Mouse (Mus musculus) small intestine, adult 2 months (tissue): ENCODE measurements around the gene Yipf1. TPM values are rescaled to one million over a fixed set of nuclear protein-coding genes. Genes with fewer than 3 reads are reported as not detected.

Source experiments
- H3K27ac ChIP-seq: fragments of 200-500 bp; 2 replicates; pipeline ENCODE4 v1.5.1; 2012; ENCODE audit warnings: low read depth, low read length, control low read depth, inconsistent platforms; ENCODE audit not compliant: insufficient read depth
- H3K27me3 ChIP-seq: fragments of 200-500 bp; 2 replicates; pipeline ENCODE4 v1.6.1; 2012; ENCODE audit warnings: mild to moderate bottlenecking, moderate library complexity, low read length, inconsistent platforms; ENCODE audit not compliant: control insufficient read depth, insufficient read depth
- H3K36me3 ChIP-seq: fragments of 200-500 bp; 2 replicates; pipeline ENCODE4 v1.6.1; 2012; ENCODE audit warnings: mild to moderate bottlenecking, low read length, control low read depth, inconsistent platforms; ENCODE audit not compliant: control insufficient read depth, insufficient read depth
- H3K4me1 ChIP-seq: fragments of 200-500 bp; 2 replicates; pipeline ENCODE4 v1.6.1; 2012; ENCODE audit warnings: low read length, inconsistent platforms, mixed read lengths; ENCODE audit not compliant: control insufficient read depth, insufficient read depth, insufficient read length
- H3K4me3 ChIP-seq: fragments of 200-500 bp; 2 replicates; pipeline ENCODE4 v1.5.1; 2012; ENCODE audit warnings: low read depth, mild to moderate bottlenecking, control low read depth, inconsistent platforms, low read length, moderate library complexity
- CTCF ChIP-seq: fragments of 200-500 bp; IDR thresholded peaks from 2 replicates; pipeline ENCODE4 v1.5.1; 2012; ENCODE audit warnings: low read depth, mild to moderate bottlenecking, control low read depth, inconsistent platforms, low read length, moderate library complexity, mixed read lengths; ENCODE audit not compliant: insufficient replicate concordance, insufficient read length; ENCODE audit errors: extremely low read depth
- POLR2A ChIP-seq: fragments of 200-500 bp; IDR thresholded peaks from 2 replicates; pipeline ENCODE4 v1.6.1; 2012; ENCODE audit warnings: low read depth, mild to moderate bottlenecking, control low read depth, inconsistent platforms, low read length, moderate library complexity
- WGBS: fragments of 180-500 bp; shearing (Covaris S2); methylation state at CpG from one replicate; pipeline ENCODE4 v1.1.7; 2018; 5-methylcytosine and 5-hydroxymethylcytosine counted together
- polyA plus RNA-seq: library from polyadenylated mRNA; depleted of rRNA; stranded (reverse); fragments of >200 nt; gene quantifications from 2 replicates; pipeline ENCODE4 v1.2.3, GENCODE M21; 2012

Yipf1 gene
- polyA plus RNA-seq, 1 experiment = 59.3 TPM

DNA sequence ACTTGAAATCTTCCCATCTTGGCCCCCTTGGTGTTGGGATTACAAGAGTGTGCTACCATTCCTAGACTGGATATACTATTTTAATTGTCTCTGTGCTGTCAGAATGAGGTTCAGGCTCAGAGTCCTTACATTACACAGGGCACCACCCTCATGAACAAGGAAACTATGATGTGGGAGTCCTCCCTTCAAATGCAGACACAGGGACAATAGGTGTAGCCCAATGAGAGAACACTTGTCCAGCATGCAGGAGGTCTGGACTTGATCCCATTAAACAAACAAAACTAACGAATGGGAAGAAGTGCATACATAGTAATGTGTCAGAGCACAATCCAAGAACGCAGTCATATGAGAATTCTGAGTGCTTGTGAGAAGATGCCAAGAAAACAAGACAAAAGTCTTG, 26.6 kb upstream of the Yipf1 start:
- 53% methylated on average over 2 of the region's 2 CpGs for WGBS
- no peak overlapping the region for H3K27ac ChIP-seq
- no peak overlapping the region for H3K4me3 ChIP-seq
- no peak for TF ChIP-seq CTCF
- TF ChIP-seq POLR2A = no peak
- H3K27me3 ChIP-seq = no peaks in the 10 kb centered on the region
- H3K4me1 ChIP-seq = peaks cover 6% of the 10 kb centered on the region; the same call in 1 of the 2 replicates
- no peaks in the 10 kb centered on the region for H3K36me3 ChIP-seq

GRCm38 (mm10) chr4:107291611-107292272, 22.4 kb upstream of the Yipf1 start:
- no peak for TF ChIP-seq CTCF
- no peak for TF ChIP-seq POLR2A
- 81% methylated on average over 7 of the region's 7 CpGs for WGBS
- H3K4me1 ChIP-seq = peaks cover 10% of the 10 kb centered on the region
- H3K4me3 ChIP-seq = no peak overlapping the region
- H3K36me3 ChIP-seq = no peaks in the 10 kb centered on the region
- peak overlapping the region; percentile 76 for H3K27ac ChIP-seq
- no peaks in the 10 kb centered on the region for H3K27me3 ChIP-seq

DNA sequence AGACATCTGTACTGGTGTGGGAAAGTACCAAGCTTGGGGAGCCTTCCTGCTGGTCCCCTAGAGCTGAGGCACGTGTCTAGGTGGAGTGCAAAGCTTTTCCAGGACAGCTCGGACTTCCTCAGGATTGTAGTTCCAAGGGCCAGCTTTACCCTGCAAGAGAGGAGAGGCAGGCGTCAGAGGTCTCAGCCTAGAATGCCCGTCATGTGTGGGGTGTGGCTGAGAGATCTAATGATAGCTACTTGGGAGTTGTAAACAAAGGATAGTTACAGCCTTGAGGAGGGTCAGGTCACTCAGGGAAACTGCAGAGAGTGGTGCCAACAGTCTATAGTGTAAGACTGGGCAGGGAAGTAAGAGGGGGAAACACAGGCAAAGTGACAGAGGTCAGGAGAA, 21.9 kb upstream of the Yipf1 start:
- WGBS = 12% methylated on average over 4 of the region's 4 CpGs
- Histone ChIP-seq H3K4me1 (peaks cover 10% of the 10 kb centered on the region), H3K36me3 (no peaks in the 10 kb centered on the region), H3K27me3 (no peaks in the 10 kb centered on the region), H3K4me3 (no peak overlapping the region), H3K27ac (peak overlapping the region; percentile 76)
- TF ChIP-seq POLR2A (no peak), CTCF (no peak)

GRCm38 (mm10) chr4:107298071-107298606, 16.0 kb upstream of the Yipf1 start:
- Histone ChIP-seq H3K36me3 (no peaks in the 10 kb centered on the region), H3K4me1 (peaks cover 32% of the 10 kb centered on the region), H3K27me3 (no peaks in the 10 kb centered on the region), H3K27ac (no peak overlapping the region), H3K4me3 (no peak overlapping the region)
- 56% methylated on average over 8 of the region's 8 CpGs for WGBS
- TF ChIP-seq CTCF (no peak), POLR2A (no peak)

DNA sequence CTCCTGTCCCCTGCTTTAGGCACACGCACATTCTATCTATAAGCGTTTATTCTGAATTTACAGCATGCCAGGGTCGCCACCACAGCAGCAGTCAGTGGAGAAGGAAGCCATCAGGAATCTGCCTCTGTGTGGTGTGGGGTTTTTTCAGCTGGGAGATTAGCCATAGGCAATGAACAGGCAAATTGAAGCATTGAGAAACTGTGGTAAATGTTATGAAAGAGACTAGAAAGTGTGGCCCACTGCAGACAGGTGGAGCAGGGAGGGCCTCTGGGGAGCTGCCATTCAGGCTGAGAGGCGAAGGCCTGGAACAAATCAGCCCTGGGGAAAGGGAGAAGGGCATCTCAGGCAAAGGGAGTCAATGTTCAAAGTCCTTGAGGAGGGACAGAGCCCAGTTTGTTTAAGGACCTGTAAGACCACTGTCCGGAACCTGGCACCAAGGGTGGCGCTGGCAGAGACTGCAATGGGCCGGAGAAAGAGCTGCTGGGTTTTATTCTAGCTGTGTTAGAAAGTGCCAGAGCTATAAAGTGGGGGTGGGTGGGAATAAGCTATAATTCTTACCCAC, 14.3 kb upstream of the Yipf1 start:
- peaks cover 38% of the 10 kb centered on the region for H3K4me1 ChIP-seq
- peak overlapping the region; percentile 21; the same call in 1 of the 2 replicates for H3K27ac ChIP-seq
- no peak overlapping the region for H3K4me3 ChIP-seq
- WGBS = 41% methylated on average over 7 of the region's 7 CpGs
- TF ChIP-seq CTCF (no peak), POLR2A (no peak)
- H3K36me3 ChIP-seq = no peaks in the 10 kb centered on the region
- H3K27me3 ChIP-seq = no peaks in the 10 kb centered on the region

DNA sequence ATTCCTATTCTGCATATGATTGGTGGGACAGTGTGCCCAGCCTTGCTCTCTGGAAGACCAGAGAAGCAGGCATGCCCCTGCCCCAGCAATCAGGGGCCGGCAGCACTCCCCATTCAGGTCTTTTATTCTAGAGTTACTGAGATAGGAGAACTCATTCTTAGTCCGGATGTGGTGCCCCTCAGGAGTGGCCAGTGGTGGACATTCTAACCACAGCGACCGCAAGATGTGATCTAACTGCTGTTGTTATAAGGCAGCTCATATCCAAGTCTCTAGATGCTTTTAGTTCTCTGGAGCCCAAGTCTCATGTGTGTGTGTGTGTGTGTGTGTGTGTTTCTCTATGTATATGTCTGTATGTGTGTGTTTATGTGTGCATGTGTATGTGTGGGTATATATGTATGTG, 13.8 kb upstream of the Yipf1 start:
- Histone ChIP-seq H3K27me3 (no peaks in the 10 kb centered on the region), H3K27ac (no peak overlapping the region), H3K36me3 (no peaks in the 10 kb centered on the region), H3K4me3 (no peak overlapping the region), H3K4me1 (peaks cover 38% of the 10 kb centered on the region)
- 69% methylated on average over 4 of the region's 4 CpGs for WGBS
- no peak for TF ChIP-seq POLR2A
- TF ChIP-seq CTCF = no peak

DNA sequence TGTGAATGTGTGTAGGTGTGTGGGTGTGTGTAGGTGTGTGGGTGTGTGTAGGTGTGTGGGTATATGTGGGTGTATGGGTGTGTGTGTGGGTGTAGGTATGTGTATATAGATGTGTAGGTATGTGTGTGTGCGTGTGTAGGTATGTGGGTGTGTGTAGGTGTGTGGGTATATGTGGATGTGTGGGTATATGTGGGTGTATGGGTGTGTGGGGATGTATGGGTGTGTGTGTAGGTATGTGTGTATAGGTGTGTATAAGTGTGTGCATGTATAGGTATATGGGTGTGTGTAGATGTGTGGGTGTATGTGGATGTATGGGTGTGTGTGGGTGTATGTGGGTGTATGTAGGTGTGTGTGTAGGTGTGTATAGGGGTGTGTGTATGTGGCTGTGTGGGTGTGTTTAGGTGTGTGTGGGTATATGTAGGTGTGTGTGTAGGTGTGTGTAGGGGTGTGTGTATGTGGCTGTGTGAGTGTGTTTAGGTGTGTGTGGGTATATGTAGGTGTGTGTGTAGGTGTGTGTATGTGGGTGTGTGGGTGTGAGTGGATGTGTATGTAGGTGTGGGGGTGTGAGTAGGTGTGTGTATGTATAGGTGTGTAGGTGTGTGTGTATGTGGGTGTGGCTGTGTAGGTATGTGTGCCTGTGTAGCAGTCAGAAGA, 13.1 kb upstream of the Yipf1 start:
- H3K36me3 ChIP-seq = no peaks in the 10 kb centered on the region
- no peak overlapping the region for H3K27ac ChIP-seq
- H3K4me1 ChIP-seq = peaks cover 38% of the 10 kb centered on the region
- 100% methylated on average over 1 of the region's 1 CpGs for WGBS
- TF ChIP-seq CTCF (no peak), POLR2A (no peak)
- no peaks in the 10 kb centered on the region for H3K27me3 ChIP-seq
- no peak overlapping the region for H3K4me3 ChIP-seq
